13 mouse cellular contexts compared by ENCODE assay signal in genomic region chr10:122690698-122691097, GRCm38 (mm10).
"Had no signal": no experiment of that assay in that cellular context is flagged by ENCODE, and none has a peak within 500 bp of the region (broad histone marks: within the 10 kb centered on the region; RNA-seq: fewer than 3 reads in every experiment).

No protein-coding gene starts in this region.

- H3K4me1 ChIP-seq: liver, embryonic 15.5 days had no signal

- H3K4me3 ChIP-seq: limb, embryonic 10.5 days; liver, embryonic 15.5 days; midbrain, embryonic 15.5 days; neural tube, embryonic 12.5 days had no signal

- DNase-seq: kidney, adult 8-10 months; kidney, postnatal 25 days; layer of hippocampus, adult 9-11 months; lung, adult 2 months; lung, postnatal 36 days; thymus, postnatal 4 days had no signal

- H3K27ac ChIP-seq: limb, embryonic 10.5 days; liver, embryonic 15.5 days; midbrain, embryonic 15.5 days; neural tube, embryonic 12.5 days; stomach, postnatal 0 days had no signal

- ATAC-seq: lung, postnatal 0 days; midbrain, embryonic 15.5 days had no signal

- H3K27me3 ChIP-seq: liver, embryonic 15.5 days; midbrain, embryonic 15.5 days; neural tube, embryonic 12.5 days had no signal

- H3K9ac ChIP-seq: liver, embryonic 15.5 days; midbrain, embryonic 15.5 days; neural tube, embryonic 12.5 days had no signal

- H3K9me3 ChIP-seq: limb, embryonic 10.5 days; liver, embryonic 15.5 days; midbrain, embryonic 15.5 days; neural tube, embryonic 12.5 days had no signal

- H3K4me2 ChIP-seq: liver, embryonic 11.5 days; liver, embryonic 15.5 days; midbrain, embryonic 15.5 days; neural tube, embryonic 12.5 days had no signal

- H3K36me3 ChIP-seq: limb, embryonic 10.5 days; liver, embryonic 15.5 days; midbrain, embryonic 15.5 days; neural tube, embryonic 12.5 days had no signal
